ENCODE assay signal across 16 mouse cellular contexts in the genomic region with DNA sequence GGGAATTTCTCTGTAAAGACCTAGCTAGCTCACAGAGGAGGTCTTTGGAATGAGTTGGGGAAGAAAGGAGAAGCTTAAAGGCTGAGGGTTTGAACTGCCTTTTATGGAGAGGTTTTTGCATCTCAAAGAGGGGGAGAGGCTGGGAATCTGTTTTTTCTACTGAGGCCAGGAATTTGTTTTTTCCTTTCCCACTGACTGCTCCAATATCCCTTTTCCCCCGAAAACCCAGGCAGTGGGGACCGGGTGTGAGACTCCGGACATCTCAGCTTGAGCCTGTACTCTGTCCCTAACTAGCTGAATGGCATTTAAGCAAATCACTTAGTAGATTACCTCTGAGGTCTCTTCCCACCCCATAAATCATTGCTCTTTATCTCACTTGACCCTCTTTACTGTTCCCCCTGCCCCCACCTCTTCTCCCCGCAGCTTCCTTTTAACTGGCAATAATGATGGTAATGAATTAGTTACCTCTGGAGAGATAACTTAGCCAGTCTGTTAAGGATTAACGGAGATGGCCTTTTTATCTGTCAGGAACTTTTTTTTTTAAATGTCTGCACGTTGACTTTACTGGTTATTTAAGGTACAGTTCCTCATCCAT. TPM values are rescaled to one million over a fixed set of nuclear protein-coding genes. Genes with fewer than 3 reads are reported as not detected.
"Had no signal": no experiment of that assay in that cellular context is flagged by ENCODE, and none has a peak within 500 bp of the region (broad histone marks: within the 10 kb centered on the region; RNA-seq: fewer than 3 reads in every experiment).

No protein-coding gene starts in this region.

- H3K36me3 ChIP-seq: limb, embryonic 13.5 days; neural tube, embryonic 13.5 days had no signal

- H3K9me3 ChIP-seq: limb, embryonic 13.5 days; neural tube, embryonic 13.5 days had no signal

- H3K27me3 ChIP-seq: neural tube, embryonic 13.5 days had no signal

- H3K4me3 ChIP-seq: layer of hippocampus, adult 2 months; limb, embryonic 13.5 days; neural tube, embryonic 13.5 days had no signal

- H3K9ac ChIP-seq: limb, embryonic 13.5 days; liver, embryonic 14.5 days; neural tube, embryonic 13.5 days had no signal

- DNase-seq: kidney, adult 9 months; kidney, postnatal 10 days; kidney, postnatal 4 days; left cerebral cortex, postnatal 4 days; lung, adult 18-20 months; midbrain, embryonic 14.5 days; retina, postnatal 1 day; right cerebral cortex, postnatal 4 days; spleen, adult 18-20 months; thymus, adult 18-20 months; thymus, postnatal 25 days had no signal

- H3K4me2 ChIP-seq: limb, embryonic 13.5 days; neural tube, embryonic 13.5 days had no signal

- H3K4me1 ChIP-seq: limb, embryonic 13.5 days; neural tube, embryonic 13.5 days had no signal

- H3K27ac ChIP-seq: layer of hippocampus, adult 2 months; limb, embryonic 13.5 days; liver, embryonic 14.5 days; neural tube, embryonic 13.5 days had no signal

RNA-seq across cellular contexts. Expression of a gene that starts 37.4 kb away (rescaled TPM):
- polyA plus RNA-seq: liver, adult 2 months had no signal
